Mouse (Mus musculus) erythroblast, embryonic 14.5 days (primary cell): Measurements from ENCODE around the gene Tyk2. TPM values are rescaled to one million over a fixed set of nuclear protein-coding genes. Genes with fewer than 3 reads are reported as not detected.

Experiments used
- H3K27me3 ChIP-seq: 2 replicates; pipeline ENCODE4 v1.6.1; 2012; ENCODE audit warnings: inconsistent platforms; ENCODE audit not compliant: control insufficient read depth
- H3K36me3 ChIP-seq: 2 replicates; pipeline ENCODE4 v1.6.1; 2012; ENCODE audit warnings: mild to moderate bottlenecking, inconsistent platforms; ENCODE audit not compliant: control insufficient read depth
- H3K4me1 ChIP-seq: 2 replicates; pipeline ENCODE4 v1.6.1; 2012; ENCODE audit warnings: inconsistent platforms; ENCODE audit not compliant: control insufficient read depth
- H3K4me3 ChIP-seq: replicated peaks from 2 replicates; pipeline ENCODE3; 2012; ENCODE audit warnings: moderate library complexity, mild to moderate bottlenecking, inconsistent platforms
- H3K9me3 ChIP-seq: 2 replicates; pipeline ENCODE4 v1.6.1; 2012; ENCODE audit warnings: low read length, inconsistent platforms, mixed read lengths; ENCODE audit not compliant: control insufficient read depth
- GATA1 ChIP-seq: IDR thresholded peaks from 2 replicates; pipeline ENCODE4 v1.6.1; 2012; ENCODE audit warnings: low read length, inconsistent platforms, mixed read lengths
- TAL1 ChIP-seq: IDR thresholded peaks from 3 replicates; pipeline ENCODE4 v1.6.1; 2012; ENCODE audit warnings: low read length, inconsistent platforms, mixed read lengths
- polyA plus RNA-seq: library from polyadenylated mRNA; stranded (reverse); fragments of >175 nt; gene quantifications from 2 replicates; pipeline ENCODE4 v1.2.3, GENCODE M21; 2012

Gene Tyk2
- polyA plus RNA-seq, 1 experiment = 0.26 TPM

- H3K27me3 ChIP-seq = peaks cover 20% of the 10 kb centered on the region
- H3K36me3 ChIP-seq = peaks cover 8% of the 10 kb centered on the region
- H3K9me3 ChIP-seq = no peaks in the 10 kb centered on the region
- TF ChIP-seq TAL1 = no peak
- TF ChIP-seq GATA1 = no peak
- peaks cover 35% of the 10 kb centered on the region for H3K4me1 ChIP-seq
- peak overlapping the region; percentile 5 for H3K4me3 ChIP-seq
Observed at GRCm38 (mm10) chr9:21152715-21153114, 21.7 kb upstream of the Tyk2 start.

DNA sequence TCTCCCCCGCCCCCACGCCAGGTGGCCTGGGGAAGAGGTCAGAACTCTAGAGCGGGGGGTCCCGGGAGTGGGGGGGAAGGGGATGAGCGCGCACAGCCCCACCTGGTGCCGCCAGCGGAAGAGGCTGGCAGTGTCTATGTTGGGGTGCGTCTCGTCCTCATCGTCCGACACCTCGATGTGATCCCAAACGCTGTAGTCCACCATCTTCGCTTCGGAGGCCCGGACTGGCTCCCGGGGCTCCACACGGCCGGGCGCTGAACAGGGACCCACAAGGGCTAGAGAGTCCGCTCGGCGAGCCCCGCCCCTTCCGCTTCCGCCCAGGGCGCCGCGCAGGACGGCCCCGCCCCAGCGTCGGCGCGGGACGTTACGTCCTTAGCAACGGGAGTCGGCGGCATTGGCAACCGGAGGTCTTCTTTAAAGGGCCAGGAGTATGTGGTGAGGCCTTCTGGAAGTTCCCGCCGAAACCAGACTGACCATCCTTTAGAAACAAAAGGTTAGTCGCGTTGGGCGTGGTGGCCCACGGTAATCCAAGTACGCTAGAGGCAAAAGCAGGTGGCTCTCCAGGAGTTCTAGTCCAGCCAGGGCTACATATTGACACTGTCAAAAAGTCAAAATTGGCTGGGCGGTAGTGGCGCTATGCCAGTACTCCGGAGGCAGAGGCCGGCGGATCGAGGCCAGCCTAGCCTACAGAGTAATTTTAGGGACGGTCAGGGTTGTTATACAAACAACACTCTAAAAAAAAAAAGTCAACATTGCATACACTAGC lies 18.8 kb upstream of the Tyk2 start, which contains the start of gene Cdc37:
TSS of gene Cdc37 (minus strand) at position 329 of the 766 bp plus-strand sequence.
- Histone ChIP-seq H3K36me3 (peaks cover 35% of the 10 kb centered on the region), H3K27me3 (peaks cover 20% of the 10 kb centered on the region), H3K9me3 (no peaks in the 10 kb centered on the region), H3K4me3 (peak within 1 kb of the TSS; percentile 97), H3K4me1 (peaks cover 53% of the 10 kb centered on the region)
- no peak for TF ChIP-seq TAL1
- TF ChIP-seq GATA1 = no peak

DNA sequence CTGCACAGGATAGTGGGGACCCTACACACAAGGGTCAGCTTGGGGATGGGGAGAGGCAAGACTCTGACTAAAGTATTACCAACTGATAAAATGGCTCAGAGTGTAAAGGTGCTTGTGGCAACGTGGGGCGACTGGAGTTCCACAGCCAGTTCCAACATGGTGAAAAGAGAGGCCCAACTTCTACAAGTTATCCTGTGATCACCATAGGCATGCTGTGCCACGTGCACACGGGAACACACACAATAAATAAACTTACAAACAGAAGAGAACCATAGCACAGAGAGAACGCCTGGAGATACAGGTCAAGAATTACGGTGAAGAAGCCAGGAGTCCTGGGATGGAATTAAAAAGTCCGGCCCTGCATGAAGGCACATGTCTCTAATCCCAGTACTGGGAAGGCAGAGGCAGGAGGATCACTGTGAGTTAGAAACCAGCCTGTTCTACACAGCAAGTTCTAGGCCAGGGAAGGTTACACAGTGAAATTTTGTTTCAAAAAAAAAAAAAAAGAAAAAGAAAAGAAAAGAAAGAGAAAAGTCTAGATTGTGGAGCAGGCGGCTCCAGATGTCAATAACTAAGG lies 18.1 kb upstream of the Tyk2 start:
- TF ChIP-seq GATA1 (no peak), TAL1 (no peak)
- no peaks in the 10 kb centered on the region for H3K9me3 ChIP-seq
- H3K27me3 ChIP-seq = peaks cover 16% of the 10 kb centered on the region
- peak overlapping the region; percentile 97 for H3K4me3 ChIP-seq
- peaks cover 42% of the 10 kb centered on the region for H3K36me3 ChIP-seq
- peaks cover 53% of the 10 kb centered on the region for H3K4me1 ChIP-seq

DNA sequence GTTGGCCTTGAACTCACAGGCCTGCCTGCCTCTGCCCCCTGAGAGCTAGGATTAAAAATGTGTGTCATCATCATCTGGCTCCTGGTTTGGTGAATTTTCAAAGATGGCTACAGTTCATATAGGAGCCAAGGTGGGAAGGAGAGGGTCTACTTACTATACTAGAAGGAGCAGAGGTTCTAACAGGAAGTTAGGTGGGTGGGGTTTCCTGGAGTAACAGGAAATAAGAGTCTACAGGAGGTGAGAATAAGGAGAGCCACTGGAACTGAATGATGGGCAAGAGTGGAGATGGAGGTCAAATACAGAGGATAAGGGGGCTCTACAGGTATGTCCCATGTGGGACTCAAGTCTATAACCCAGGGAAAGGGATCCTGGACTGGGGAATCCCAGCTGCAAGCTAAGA lies 17.4 kb upstream of the Tyk2 start:
- H3K9me3 ChIP-seq = no peaks in the 10 kb centered on the region
- H3K27me3 ChIP-seq = peaks cover 9% of the 10 kb centered on the region
- peaks cover 49% of the 10 kb centered on the region for H3K36me3 ChIP-seq
- TF ChIP-seq TAL1 = no peak
- no peak for TF ChIP-seq GATA1
- peak overlapping the region; percentile 97 for H3K4me3 ChIP-seq
- H3K4me1 ChIP-seq = peaks cover 49% of the 10 kb centered on the region

- Histone ChIP-seq H3K27me3 (no peaks in the 10 kb centered on the region), H3K4me1 (peaks cover 39% of the 10 kb centered on the region), H3K4me3 (no peak overlapping the region), H3K36me3 (peaks cover 66% of the 10 kb centered on the region), H3K9me3 (no peaks in the 10 kb centered on the region)
- TF ChIP-seq TAL1 (no peak), GATA1 (no peak)
Observed at GRCm38 (mm10) chr9:21146722-21147121, 15.7 kb upstream of the Tyk2 start.

GRCm38 (mm10) chr9:21145431-21145830 lies 14.4 kb upstream of the Tyk2 start:
- Histone ChIP-seq H3K4me3 (no peak overlapping the region), H3K4me1 (peaks cover 39% of the 10 kb centered on the region), H3K36me3 (peaks cover 79% of the 10 kb centered on the region), H3K9me3 (no peaks in the 10 kb centered on the region), H3K27me3 (no peaks in the 10 kb centered on the region)
- no peak for TF ChIP-seq TAL1

DNA sequence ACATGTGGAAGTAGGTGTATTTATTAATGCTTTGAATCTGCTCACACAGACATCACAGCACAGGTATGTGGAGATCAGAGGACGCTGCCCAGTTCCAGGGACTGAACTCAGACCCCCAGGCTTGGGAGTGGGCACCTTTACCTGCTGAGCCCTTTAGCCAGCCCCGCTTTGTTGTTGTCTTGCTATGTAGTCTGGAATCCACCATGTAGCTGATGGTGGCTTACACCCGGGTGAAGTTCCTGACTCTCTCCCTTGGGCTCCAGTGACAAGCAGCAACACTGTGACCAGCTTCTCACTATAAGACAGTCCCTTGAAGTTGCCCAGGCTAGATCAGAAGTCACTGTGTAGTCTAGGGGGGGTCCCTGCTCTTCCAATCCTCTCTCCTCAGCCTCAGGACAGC lies 13.3 kb upstream of the Tyk2 start:
- peaks cover 90% of the 10 kb centered on the region for H3K36me3 ChIP-seq
- peaks cover 35% of the 10 kb centered on the region for H3K4me1 ChIP-seq
- H3K4me3 ChIP-seq = no peak overlapping the region
- no peaks in the 10 kb centered on the region for H3K9me3 ChIP-seq
- TF ChIP-seq GATA1 = no peak
- TF ChIP-seq TAL1 = no peak
- no peaks in the 10 kb centered on the region for H3K27me3 ChIP-seq

DNA sequence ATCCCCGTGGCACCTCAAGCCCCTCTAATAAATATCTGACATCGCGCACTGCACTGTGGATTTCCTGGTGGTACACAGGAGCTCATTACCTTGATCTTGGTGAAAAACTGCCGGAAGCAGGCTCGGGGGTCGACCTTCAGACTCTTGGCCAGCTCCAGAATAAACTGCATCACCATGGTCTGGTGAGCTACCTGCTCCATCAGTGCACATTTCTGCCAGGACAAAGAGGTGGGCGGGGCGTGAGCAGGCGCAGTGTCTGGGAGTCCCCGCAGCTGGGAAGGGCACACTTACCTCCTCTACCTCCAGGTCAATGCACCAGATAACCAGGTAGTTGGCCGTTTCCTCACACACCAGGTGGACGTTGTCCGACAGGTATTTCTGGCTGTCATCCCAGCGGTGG lies 10.9 kb upstream of the Tyk2 start:
- TF ChIP-seq TAL1 (no peak), GATA1 (no peak)
- no peak overlapping the region for H3K4me3 ChIP-seq
- peaks cover 11% of the 10 kb centered on the region for H3K4me1 ChIP-seq
- no peaks in the 10 kb centered on the region for H3K27me3 ChIP-seq
- H3K36me3 ChIP-seq = peaks cover 96% of the 10 kb centered on the region
- no peaks in the 10 kb centered on the region for H3K9me3 ChIP-seq

DNA sequence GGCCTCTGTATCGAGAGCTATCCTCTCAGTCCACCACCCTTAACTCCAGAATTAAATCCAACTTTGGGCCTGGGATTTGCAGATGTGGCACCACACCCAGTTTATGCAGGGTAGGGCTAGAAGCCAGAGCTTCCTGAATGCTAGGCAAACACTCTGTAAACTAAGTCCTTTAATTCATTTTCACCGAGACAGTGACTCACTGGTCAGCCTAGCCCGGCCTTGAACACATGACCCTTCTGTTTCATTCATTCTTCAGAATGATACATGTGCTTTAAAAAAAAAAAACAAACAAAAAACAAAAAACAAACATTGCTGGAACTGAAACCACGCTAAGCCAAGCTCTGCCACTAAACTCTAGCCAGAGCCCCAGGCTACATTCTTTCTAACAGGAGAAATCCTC lies 7.3 kb upstream of the Tyk2 start:
- H3K4me3 ChIP-seq = no peak overlapping the region
- H3K4me1 ChIP-seq = peaks cover 5% of the 10 kb centered on the region
- no peaks in the 10 kb centered on the region for H3K27me3 ChIP-seq
- peaks cover 63% of the 10 kb centered on the region for H3K36me3 ChIP-seq
- no peaks in the 10 kb centered on the region for H3K9me3 ChIP-seq
- TF ChIP-seq GATA1 (no peak), TAL1 (no peak)

- no peaks in the 10 kb centered on the region for H3K27me3 ChIP-seq
- no peaks in the 10 kb centered on the region for H3K9me3 ChIP-seq
- no peak overlapping the region for H3K4me3 ChIP-seq
- peaks cover 11% of the 10 kb centered on the region for H3K4me1 ChIP-seq
- peaks cover 52% of the 10 kb centered on the region for H3K36me3 ChIP-seq
- no peak for TF ChIP-seq TAL1
- no peak for TF ChIP-seq GATA1
Observed at GRCm38 (mm10) chr9:21137229-21137628, 6.2 kb upstream of the Tyk2 start.
